Mouse (Mus musculus) cerebellum, adult 11 months (tissue): ENCODE measurements around the gene AI661453.

Experiments
- DNase-seq: peaks from one replicate; pipeline ENCODE4 v3.0.0; 2022

AI661453 gene

GRCm38 (mm10) chr17:47504228-47504627, 67.8 kb downstream of the AI661453 start:
- DNase-seq = no peak

- DNase-seq = no peak
These were observed 68.5 kb downstream of the AI661453 start, which contains the start of gene Ccnd3 for GRCm38 (mm10) chr17:47504941-47505346. Gene Ccnd3, plus strand, starts transcription at chr17:47505051.

- DNase-seq = no peak
These were observed 69.2 kb downstream of the AI661453 start for GRCm38 (mm10) chr17:47505566-47505965.

GRCm38 (mm10) chr17:47506042-47506441, 69.6 kb downstream of the AI661453 start:
- DNase-seq = no peak

- DNase-seq = no peak
These were observed 70.3 kb downstream of the AI661453 start for GRCm38 (mm10) chr17:47506697-47507096.

GRCm38 (mm10) chr17:47507523-47507922, 71.1 kb downstream of the AI661453 start:
- DNase-seq = no peak

GRCm38 (mm10) chr17:47508012-47508608, 71.7 kb downstream of the AI661453 start:
- no peak for DNase-seq

- DNase-seq = no peak
These were observed 72.8 kb downstream of the AI661453 start for GRCm38 (mm10) chr17:47509031-47509705.

GRCm38 (mm10) chr17:47511111-47512020, 75.0 kb downstream of the AI661453 start:
- peak; percentile 74 for DNase-seq

- DNase-seq = no peak
These were observed 76.8 kb downstream of the AI661453 start for GRCm38 (mm10) chr17:47512956-47513775.

- no peak for DNase-seq
These were observed 78.9 kb downstream of the AI661453 start for GRCm38 (mm10) chr17:47515180-47515844.

- DNase-seq = no peak
These were observed 79.8 kb downstream of the AI661453 start for GRCm38 (mm10) chr17:47516232-47516631.

GRCm38 (mm10) chr17:47518205-47518604, 81.8 kb downstream of the AI661453 start:
- DNase-seq = no peak
